Mouse (Mus musculus) C2C12 (cell line): ENCODE measurements around the gene Scaf1. TPM values are rescaled to one million over a fixed set of nuclear protein-coding genes. Genes with fewer than 3 reads are reported as not detected.

ENCODE experiments used
- H3K27me3 ChIP-seq: one replicate; pipeline ENCODE4 v1.6.1; 2011; ENCODE audit not compliant: control insufficient read depth, insufficient read depth, insufficient read length
- H3K36me3 ChIP-seq: one replicate; pipeline ENCODE4 v1.6.1; 2011; ENCODE audit not compliant: control insufficient read depth, insufficient read depth
- H3K4me3 ChIP-seq: one replicate; pipeline ENCODE4 v1.5.1; 2011; ENCODE audit warnings: mild to moderate bottlenecking, control low read depth; ENCODE audit not compliant: poor library complexity, insufficient read depth, severe bottlenecking
- H3K79me2 ChIP-seq: one replicate; pipeline ENCODE4 v1.6.1; 2011; ENCODE audit not compliant: control insufficient read depth, insufficient read depth
- H3K79me3 ChIP-seq: one replicate; pipeline ENCODE4 v1.6.1; 2011; ENCODE audit warnings: low read depth, control low read depth
- H3ac ChIP-seq: one replicate; pipeline ENCODE3; 2011; ENCODE audit warnings: low read depth; ENCODE audit not compliant: control insufficient read depth, insufficient read length
- CEBPB ChIP-seq: IDR thresholded peaks from one replicate; pipeline ENCODE4 v1.6.1; 2011; ENCODE audit warnings: low read depth, mild to moderate bottlenecking, control low read depth, moderate library complexity
- CTCF ChIP-seq: IDR thresholded peaks from one replicate; pipeline ENCODE4 v1.5.1; 2011; ENCODE audit not compliant: control insufficient read depth, insufficient read depth, insufficient read length
- FOSL1 ChIP-seq: IDR thresholded peaks from one replicate; pipeline ENCODE4 v1.8.0; 2011; ENCODE audit warnings: mild to moderate bottlenecking, low read length; ENCODE audit not compliant: poor library complexity, insufficient read depth, severe bottlenecking
- MAX ChIP-seq: IDR thresholded peaks from one replicate; pipeline ENCODE4 v1.6.1; 2011; ENCODE audit warnings: mild to moderate bottlenecking, control low read depth
- MYOD1 ChIP-seq: IDR thresholded peaks from one replicate; pipeline ENCODE4 v1.6.1; 2011; ENCODE audit warnings: low read depth; ENCODE audit not compliant: control insufficient read depth, insufficient read length
- MYOG ChIP-seq: IDR thresholded peaks from one replicate; pipeline ENCODE4 v1.6.1; 2011; ENCODE audit not compliant: control insufficient read depth, insufficient read length; ENCODE audit errors: extremely low read depth
- USF1 ChIP-seq: IDR thresholded peaks from one replicate; pipeline ENCODE4 v1.6.1; 2011; ENCODE audit warnings: low read depth, mild to moderate bottlenecking, control low read depth, moderate library complexity
- polyA plus RNA-seq: library from polyadenylated mRNA; unstranded; fragments of >200 nt; fragmentation: generic; extraction: Trizol; gene quantifications from one replicate; pipeline ENCODE4 v1.2.1, GENCODE M21; 2012; ENCODE audit warnings: missing spikeins

Scaf1 gene
- polyA plus RNA-seq, 1 experiment: 58.4 TPM

DNA sequence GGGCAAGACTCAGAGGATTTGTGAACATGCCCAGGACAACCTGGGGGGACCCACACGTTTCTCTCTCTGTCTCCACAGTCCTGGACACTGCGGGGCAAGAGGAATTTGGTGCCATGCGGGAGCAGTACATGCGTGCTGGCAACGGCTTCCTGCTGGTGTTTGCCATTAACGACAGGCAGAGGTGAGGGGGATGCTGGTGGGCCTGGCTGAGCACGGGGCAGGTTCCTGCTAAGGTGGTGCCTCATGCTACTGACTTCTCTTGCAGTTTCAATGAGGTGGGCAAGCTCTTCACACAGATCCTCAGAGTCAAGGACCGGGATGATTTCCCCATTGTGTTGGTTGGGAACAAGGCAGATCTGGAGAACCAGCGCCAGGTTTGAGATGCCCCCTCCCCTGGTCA, 4.1 kb upstream of the Scaf1 start:
- peaks cover 11% of the 10 kb centered on the region for H3K79me2 ChIP-seq
- H3ac ChIP-seq: no peak overlapping the region
- no peak for TF ChIP-seq MYOD1
- no peak for TF ChIP-seq FOSL1
- no peak for TF ChIP-seq MYOG
- no peak for TF ChIP-seq CTCF
- TF ChIP-seq CEBPB: no peak
- TF ChIP-seq MAX: no peak
- no peak for TF ChIP-seq USF1
- H3K79me3 ChIP-seq: peaks cover 6% of the 10 kb centered on the region
- no peak overlapping the region for H3K4me3 ChIP-seq
- H3K36me3 ChIP-seq: peaks cover 3% of the 10 kb centered on the region
- H3K27me3 ChIP-seq: no peaks in the 10 kb centered on the region

DNA sequence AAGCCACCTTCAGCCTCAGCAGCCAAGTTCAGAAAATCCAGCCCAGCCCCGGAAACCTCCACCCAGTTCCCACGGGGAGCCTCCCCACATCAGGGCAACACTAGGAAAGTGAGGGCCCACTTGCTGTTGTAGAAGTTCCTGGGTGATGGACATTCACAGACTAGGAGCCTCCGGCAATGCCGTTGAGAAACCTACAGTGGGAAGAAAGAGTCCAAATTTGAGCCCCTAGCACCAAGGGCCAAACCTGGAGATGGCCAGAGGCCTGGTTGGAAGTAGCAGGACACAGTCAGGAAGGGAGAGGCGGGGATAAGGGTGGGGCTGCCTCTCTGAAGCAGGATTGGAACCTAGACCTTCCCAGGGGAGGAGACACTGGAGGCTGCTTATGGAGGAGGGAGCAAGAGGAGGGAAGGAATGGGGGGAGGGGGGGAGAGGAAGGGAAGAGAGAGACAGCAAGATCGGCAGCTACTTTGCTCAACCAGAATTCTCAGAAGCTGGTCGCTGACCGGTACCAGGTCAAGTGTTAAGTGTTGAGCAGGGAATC, 2.9 kb upstream of the Scaf1 start:
- peaks cover 22% of the 10 kb centered on the region for H3K79me2 ChIP-seq
- H3ac ChIP-seq: peak overlapping the region; percentile 59
- TF ChIP-seq USF1 (no peak), CTCF (no peak), FOSL1 (no peak), MYOD1 (no peak), MYOG (no peak), MAX (no peak), CEBPB (no peak)
- peaks cover 3% of the 10 kb centered on the region for H3K36me3 ChIP-seq
- H3K27me3 ChIP-seq: no peaks in the 10 kb centered on the region
- peak overlapping the region; percentile 39 for H3K4me3 ChIP-seq
- H3K79me3 ChIP-seq: peaks cover 17% of the 10 kb centered on the region

DNA sequence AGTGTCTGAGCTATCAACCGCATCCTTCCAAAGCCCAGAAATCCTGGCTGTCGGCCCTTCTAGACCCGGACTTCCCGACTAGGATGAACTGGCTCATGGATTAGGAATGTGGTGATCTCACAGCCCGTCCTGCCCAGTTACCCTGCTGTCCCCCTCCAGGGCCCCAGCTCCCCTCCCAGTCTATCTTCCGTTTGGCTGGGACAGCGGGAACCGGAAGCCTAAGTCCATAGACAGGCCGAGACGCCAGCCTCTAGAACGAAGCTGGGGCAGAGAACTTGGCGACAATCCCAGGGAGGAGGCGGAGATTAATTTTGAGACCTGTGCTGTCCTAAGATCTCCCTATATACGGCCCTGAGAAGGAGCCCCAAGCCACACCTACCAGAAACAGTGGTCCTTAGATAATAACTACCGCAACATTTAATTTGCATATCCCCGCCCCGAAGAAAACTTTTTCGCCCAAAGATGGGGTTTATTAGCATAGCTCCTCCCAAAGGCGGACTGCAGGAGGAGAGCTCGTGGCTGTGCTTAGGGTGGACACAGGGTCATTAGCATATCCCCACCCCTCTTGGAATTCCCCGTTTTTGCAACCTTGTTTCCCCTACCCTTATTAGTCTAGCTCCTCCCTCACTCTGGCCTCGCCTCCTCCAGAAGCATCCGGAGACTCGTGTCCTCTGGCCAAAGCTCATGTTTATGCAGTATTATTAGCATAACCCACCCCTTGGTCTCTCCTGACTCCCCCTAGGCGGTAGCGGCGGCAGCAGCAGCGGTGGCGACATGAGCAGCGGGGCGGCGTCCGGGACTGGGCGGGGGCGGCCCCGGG, 1.3 kb upstream of the Scaf1 start, which contains the start of gene Rras:
Gene Rras (plus strand): TSS at position 720 of the 820 bp plus-strand sequence.
- TF ChIP-seq MAX: peak; percentile 33
- TF ChIP-seq FOSL1: no peak
- peak within 1 kb of the TSS; percentile 67 for H3ac ChIP-seq
- H3K36me3 ChIP-seq: peaks cover 9% of the 10 kb centered on the region
- peaks cover 39% of the 10 kb centered on the region for H3K79me2 ChIP-seq
- peak within 1 kb of the TSS; percentile 39 for H3K4me3 ChIP-seq
- H3K27me3 ChIP-seq: no peaks in the 10 kb centered on the region
- H3K79me3 ChIP-seq: peaks cover 26% of the 10 kb centered on the region

DNA sequence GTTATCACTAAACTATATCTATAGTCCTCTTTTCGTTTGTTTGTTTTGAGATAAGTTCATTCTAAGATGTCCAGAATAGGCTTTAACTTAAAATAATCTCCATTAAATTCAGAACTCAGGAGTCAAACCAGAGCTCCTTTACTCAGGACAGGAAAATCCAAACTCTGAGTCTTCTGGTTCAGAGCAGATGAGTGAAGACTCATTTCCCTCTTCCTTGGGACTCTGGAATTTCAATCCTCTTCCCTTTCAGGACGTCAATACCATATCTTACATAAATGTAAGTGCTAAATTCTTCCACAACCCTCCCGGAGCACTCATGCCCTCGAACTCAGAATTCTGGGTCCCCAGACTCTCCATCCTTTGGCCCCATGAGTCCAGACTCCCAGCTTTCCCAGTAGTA, 598 bp upstream of the Scaf1 start:
- peaks cover 16% of the 10 kb centered on the region for H3K36me3 ChIP-seq
- TF ChIP-seq USF1: no peak
- no peak for TF ChIP-seq MAX
- TF ChIP-seq MYOD1: no peak
- TF ChIP-seq CEBPB: no peak
- TF ChIP-seq CTCF: no peak
- no peak for TF ChIP-seq MYOG
- TF ChIP-seq FOSL1: no peak
- no peaks in the 10 kb centered on the region for H3K27me3 ChIP-seq

DNA sequence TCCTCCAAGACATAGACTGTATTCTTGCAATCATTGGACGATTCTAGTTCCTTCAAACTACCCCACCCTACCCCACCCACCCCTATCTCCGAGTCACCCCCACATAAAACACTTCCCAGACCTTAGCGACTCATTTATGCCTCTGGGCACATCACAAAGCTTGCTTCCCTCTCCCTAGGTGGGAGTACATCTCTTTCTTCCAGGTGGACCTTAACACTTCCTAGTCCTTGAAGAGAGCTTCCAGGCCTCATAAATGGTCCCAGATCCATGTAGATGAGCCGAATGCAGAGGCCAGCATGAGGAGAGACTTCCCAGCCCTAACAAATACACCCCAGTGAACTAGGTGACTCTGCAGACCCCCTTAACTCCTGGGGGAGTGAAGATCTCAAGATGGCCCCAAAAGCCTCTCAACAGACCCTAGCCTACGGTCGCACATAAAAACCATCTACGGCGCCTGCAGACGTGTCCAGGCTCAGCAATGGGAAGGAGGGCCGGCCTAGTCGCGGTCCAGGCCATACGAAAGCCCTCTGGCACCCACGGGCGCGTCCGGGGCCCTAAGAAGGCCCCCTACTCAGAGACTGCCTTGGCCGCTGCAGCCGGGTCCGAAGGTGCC, 713 bp downstream of the Scaf1 start:
- H3K4me3 ChIP-seq: peak overlapping the region; percentile 89
- no peaks in the 10 kb centered on the region for H3K27me3 ChIP-seq
- no peak for TF ChIP-seq MYOG
- TF ChIP-seq USF1: no peak
- no peak for TF ChIP-seq CTCF
- no peak for TF ChIP-seq FOSL1
- no peak for TF ChIP-seq MYOD1
- no peak for TF ChIP-seq CEBPB
- no peak for TF ChIP-seq MAX
- H3K36me3 ChIP-seq: peaks cover 21% of the 10 kb centered on the region
- H3K79me3 ChIP-seq: peaks cover 31% of the 10 kb centered on the region
- H3ac ChIP-seq: peak overlapping the region; percentile 99
- H3K79me2 ChIP-seq: peaks cover 53% of the 10 kb centered on the region

More for the DNA sequence above, 598 bp upstream of the Scaf1 start:
- peaks cover 46% of the 10 kb centered on the region for H3K79me2 ChIP-seq
- H3K79me3 ChIP-seq: peaks cover 31% of the 10 kb centered on the region
- H3K4me3 ChIP-seq: peak overlapping the region; percentile 26
- peak overlapping the region; percentile 67 for H3ac ChIP-seq

DNA sequence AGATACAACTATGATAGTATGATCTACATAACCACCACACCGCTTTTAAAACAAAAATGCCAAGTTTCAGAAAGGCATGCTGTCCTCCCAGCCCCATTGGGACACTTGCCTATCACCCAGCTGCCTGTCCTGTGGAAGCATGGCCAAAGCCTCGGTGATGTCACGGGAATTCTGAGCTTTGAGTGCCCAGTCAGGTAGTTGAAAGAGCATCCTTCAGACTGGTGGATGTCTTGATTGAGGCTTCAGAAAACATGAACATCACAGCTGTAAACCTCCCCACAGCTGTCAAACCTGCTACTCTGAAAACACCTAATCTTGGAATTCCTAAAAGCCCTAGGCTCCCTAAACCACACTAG, 2.1 kb downstream of the Scaf1 start:
- Histone ChIP-seq H3K4me3 (no peak overlapping the region), H3K36me3 (peaks cover 33% of the 10 kb centered on the region)

More for the DNA sequence above, 2.1 kb downstream of the Scaf1 start:
- peaks cover 36% of the 10 kb centered on the region for H3K79me3 ChIP-seq
- no peak for TF ChIP-seq MAX
- no peak for TF ChIP-seq FOSL1
- TF ChIP-seq CEBPB: no peak
- no peak for TF ChIP-seq MYOG
- no peak for TF ChIP-seq MYOD1
- no peak for TF ChIP-seq USF1
- no peak for TF ChIP-seq CTCF
- no peaks in the 10 kb centered on the region for H3K27me3 ChIP-seq
- H3ac ChIP-seq: no peak overlapping the region
- H3K79me2 ChIP-seq: peaks cover 66% of the 10 kb centered on the region
